16 mouse cellular contexts compared by ENCODE assay signal in the genomic region with DNA sequence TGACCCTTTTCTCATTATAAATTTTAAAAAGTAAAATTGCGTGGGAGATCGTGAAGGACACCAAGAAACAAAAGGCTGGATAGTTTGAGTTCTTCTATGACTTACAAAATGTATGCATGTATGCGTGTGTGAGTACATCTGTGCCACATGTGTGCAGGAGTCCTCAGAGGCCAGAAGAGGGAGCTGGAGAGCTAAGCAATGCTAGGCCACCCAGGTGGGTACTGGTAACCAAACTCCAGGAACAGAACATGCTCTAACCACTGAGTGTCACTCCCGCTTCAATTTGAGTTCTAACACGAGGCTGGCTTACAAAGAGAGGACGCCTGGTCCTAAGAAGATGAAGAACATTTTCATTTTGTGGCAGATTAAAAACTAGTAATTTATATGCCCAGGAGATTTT.
DNase-seq lines count a peak whose midpoint lies in the region; ATAC-seq and TF ChIP-seq lines count a peak whose summit lies in the region.
"Had no signal": no experiment of that assay in that cellular context is flagged by ENCODE, and none has a peak within 500 bp of the region (broad histone marks: within the 10 kb centered on the region; RNA-seq: fewer than 3 reads in every experiment).

No protein-coding gene starts in this region.

- H3K27me3 ChIP-seq in hindbrain, postnatal 0 days (ENCODE audit: insufficient read depth, low read length) = no peaks in the 10 kb centered on the region
- no peaks in the 10 kb centered on the region for H3K27me3 ChIP-seq in hindbrain, embryonic 14.5 days (ENCODE audit: control insufficient read depth, insufficient read depth, low read length)
- H3K27me3 ChIP-seq in lung, postnatal 0 days (replicated peaks; ENCODE audit: insufficient read depth, low read length) = no peaks in the 10 kb centered on the region
- H3K27me3 ChIP-seq in ES-Bruce4 (ENCODE audit: control insufficient read depth, insufficient read depth, low read length, poor library complexity, severe bottlenecking) = no peaks in the 10 kb centered on the region
- H3K27me3 ChIP-seq: hindbrain, embryonic 15.5 days; limb, embryonic 13.5 days; neural tube, embryonic 15.5 days had no signal

- ATAC-seq in hindbrain, postnatal 0 days = no peak
- ATAC-seq in hindbrain, embryonic 14.5 days (ENCODE audit: low FRiP score) = no peak
- no peak for ATAC-seq in lung, postnatal 0 days
- ATAC-seq: activated CD4-positive, CD25-positive, alpha-beta regulatory T cell, adult 4 months had no signal

- H3K9ac ChIP-seq in hindbrain, postnatal 0 days (replicated peaks; ENCODE audit: low read length) = no peak overlapping the region
- no peak overlapping the region for H3K9ac ChIP-seq in hindbrain, embryonic 14.5 days
- H3K9ac ChIP-seq in lung, postnatal 0 days (replicated peaks; ENCODE audit: low read depth) = no peak overlapping the region
- H3K9ac ChIP-seq in ES-Bruce4 (ENCODE audit: low read depth, poor library complexity, severe bottlenecking) = no peak overlapping the region
- H3K9ac ChIP-seq: hindbrain, embryonic 15.5 days; limb, embryonic 13.5 days; neural tube, embryonic 15.5 days had no signal

- H3K36me3 ChIP-seq in hindbrain, postnatal 0 days (ENCODE audit: insufficient read depth, low read length) = no peaks in the 10 kb centered on the region
- H3K36me3 ChIP-seq in hindbrain, embryonic 14.5 days (replicated peaks; ENCODE audit: control insufficient read depth, insufficient read depth) = no peaks in the 10 kb centered on the region
- H3K36me3 ChIP-seq in lung, postnatal 0 days (ENCODE audit: insufficient read depth, low read length) = no peaks in the 10 kb centered on the region
- no peaks in the 10 kb centered on the region for H3K36me3 ChIP-seq in ES-Bruce4 (ENCODE audit: control insufficient read depth, insufficient read depth, low read length, poor library complexity, severe bottlenecking)
- H3K36me3 ChIP-seq: hindbrain, embryonic 15.5 days; neural tube, embryonic 15.5 days had no signal

- no peak for TF ChIP-seq EP300 in lung, postnatal 0 days (IDR thresholded peaks at IDR 0.05)
- no peak for TF ChIP-seq EP300 in ES-Bruce4 (IDR thresholded peaks at IDR 0.05; ENCODE audit: insufficient read depth, low read depth, low read length)

- H3K4me1 ChIP-seq in hindbrain, postnatal 0 days (ENCODE audit: insufficient read depth, low read length) = no peaks in the 10 kb centered on the region
- no peaks in the 10 kb centered on the region for H3K4me1 ChIP-seq in hindbrain, embryonic 14.5 days (replicated peaks; ENCODE audit: control insufficient read depth, insufficient read depth, low read length)
- H3K4me1 ChIP-seq in lung, postnatal 0 days (ENCODE audit: insufficient read depth, low read depth, low read length) = no peaks in the 10 kb centered on the region
- H3K4me1 ChIP-seq in ES-Bruce4 (ENCODE audit: control insufficient read depth, insufficient read depth, low read length) = no peaks in the 10 kb centered on the region
- H3K4me1 ChIP-seq: hindbrain, embryonic 15.5 days had no signal

- no peaks in the 10 kb centered on the region for H3K9me3 ChIP-seq in hindbrain, postnatal 0 days (ENCODE audit: low read length)
- no peaks in the 10 kb centered on the region for H3K9me3 ChIP-seq in hindbrain, embryonic 14.5 days (ENCODE audit: control insufficient read depth, low read length)
- no peaks in the 10 kb centered on the region for H3K9me3 ChIP-seq in lung, postnatal 0 days (ENCODE audit: low read length)
- H3K9me3 ChIP-seq in ES-Bruce4 (replicated peaks; ENCODE audit: control insufficient read depth, insufficient read depth, low read length, poor library complexity, severe bottlenecking) = no peaks in the 10 kb centered on the region
- H3K9me3 ChIP-seq: hindbrain, embryonic 15.5 days; limb, embryonic 13.5 days; neural tube, embryonic 15.5 days had no signal

- H3K4me2 ChIP-seq in hindbrain, postnatal 0 days (ENCODE audit: low read depth, low read length) = no peak overlapping the region
- H3K4me2 ChIP-seq in hindbrain, embryonic 14.5 days (replicated peaks) = no peak overlapping the region
- H3K4me2 ChIP-seq in lung, postnatal 0 days (replicated peaks; ENCODE audit: low read depth, low read length) = no peak overlapping the region
- H3K4me2 ChIP-seq: hindbrain, embryonic 15.5 days; limb, embryonic 13.5 days; neural tube, embryonic 15.5 days had no signal

- H3K27ac ChIP-seq in hindbrain, postnatal 0 days = no peak overlapping the region
- H3K27ac ChIP-seq in hindbrain, embryonic 14.5 days = no peak overlapping the region
- H3K27ac ChIP-seq in lung, postnatal 0 days (ENCODE audit: low read length) = no peak overlapping the region
- no peak overlapping the region for H3K27ac ChIP-seq in ES-Bruce4 (ENCODE audit: insufficient read depth, low read length)
- H3K27ac ChIP-seq: hindbrain, embryonic 15.5 days; limb, embryonic 13.5 days; neural tube, embryonic 15.5 days had no signal

- TF ChIP-seq CTCF in hindbrain, postnatal 0 days (IDR thresholded peaks at IDR 0.05; ENCODE audit: low read depth) = peak; percentile 37; the same call in 1 of the 2 replicates
- TF ChIP-seq CTCF in lung, postnatal 0 days (IDR thresholded peaks at IDR 0.05) = peak; percentile 45
- peak; percentile 50 for TF ChIP-seq CTCF in ES-Bruce4 (IDR thresholded peaks at IDR 0.05; ENCODE audit: low read depth, low read length)

- WGBS in hindbrain, postnatal 0 days = 94% methylated on average over 6 of the region's 6 CpGs
- 95% methylated on average over 6 of the region's 6 CpGs for WGBS in hindbrain, embryonic 14.5 days
- WGBS in lung, postnatal 0 days = 96% methylated on average over 6 of the region's 6 CpGs

- H3K4me3 ChIP-seq in hindbrain, postnatal 0 days (ENCODE audit: low read length) = no peak overlapping the region
- no peak overlapping the region for H3K4me3 ChIP-seq in hindbrain, embryonic 14.5 days (replicated peaks; ENCODE audit: low read length)
- H3K4me3 ChIP-seq in lung, postnatal 0 days (ENCODE audit: low read depth, low read length) = no peak overlapping the region
- H3K4me3 ChIP-seq in ES-Bruce4 (ENCODE audit: low read depth, low read length) = no peak overlapping the region
- H3K4me3 ChIP-seq: hindbrain, embryonic 15.5 days; limb, embryonic 13.5 days; neural tube, embryonic 15.5 days had no signal

- no peak for DNase-seq in hindbrain, postnatal 0 days (ENCODE audit: low spot score)
- DNase-seq in hindbrain, embryonic 14.5 days (ENCODE audit: low spot score) = no peak
- DNase-seq in lung, postnatal 0 days (ENCODE audit: low spot score) = no peak
- DNase-seq in lung, postnatal 4 days = no peak
- peak; percentile 71 for DNase-seq in ZHBTc4 (ENCODE audit: low read depth, low spot score)
- no peak for DNase-seq in cerebellum, adult 9-10 months
- no peak for DNase-seq in frontal cortex, postnatal 25 days (ENCODE audit: low spot score in 2 of 2)
- DNase-seq: adrenal gland, postnatal 25 days; cerebellum, postnatal 25 days; heart, postnatal 10 days; thymus, postnatal 4 days had no signal

- no peak for TF ChIP-seq POLR2A in ES-Bruce4 (IDR thresholded peaks at IDR 0.05; ENCODE audit: insufficient read depth, low read length)
